Mouse (Mus musculus) kidney, postnatal 14 days (tissue): ENCODE data around the gene Haus4.

Experiments
- DNase-seq: peaks from one replicate; pipeline ENCODE4 v3.0.0; 2022; ENCODE audit warnings: mixed read lengths

The Haus4 gene

GRCm38 (mm10) chr14:54553975-54554769 lies at the start of gene Haus4:
Gene Haus4, minus strand, starts transcription at chr14:54554616.
- DNase-seq: peak; percentile 92

- DNase-seq: no peak
Measured at GRCm38 (mm10) chr14:54603686-54604085, 49.3 kb upstream of the Haus4 start.

GRCm38 (mm10) chr14:54603038-54603654 lies 48.7 kb upstream of the Haus4 start:
- peak; percentile 97 for DNase-seq

- peak; percentile 14 for DNase-seq
Measured at GRCm38 (mm10) chr14:54602613-54603012, 48.2 kb upstream of the Haus4 start.

- DNase-seq: no peak
Measured at GRCm38 (mm10) chr14:54601601-54602000, 47.2 kb upstream of the Haus4 start.

GRCm38 (mm10) chr14:54597084-54597483 lies 42.7 kb upstream of the Haus4 start:
- DNase-seq: no peak

- no peak for DNase-seq
Measured at GRCm38 (mm10) chr14:54594631-54595414, 40.4 kb upstream of the Haus4 start.

GRCm38 (mm10) chr14:54594055-54594454 lies 39.6 kb upstream of the Haus4 start:
- DNase-seq: no peak

GRCm38 (mm10) chr14:54592319-54592934 lies 38.0 kb upstream of the Haus4 start:
- DNase-seq: peak; percentile 58

GRCm38 (mm10) chr14:54591056-54591455 lies 36.6 kb upstream of the Haus4 start:
- DNase-seq: no peak

- peak; percentile 75 for DNase-seq
Measured at GRCm38 (mm10) chr14:54583681-54584338, 29.4 kb upstream of the Haus4 start.

- DNase-seq: no peak
Measured at GRCm38 (mm10) chr14:54582536-54582935, 28.1 kb upstream of the Haus4 start.

GRCm38 (mm10) chr14:54579638-54580037 lies 25.2 kb upstream of the Haus4 start:
- DNase-seq: no peak

- DNase-seq: peak; percentile 65
Measured at GRCm38 (mm10) chr14:54578063-54578462, 23.6 kb upstream of the Haus4 start.

GRCm38 (mm10) chr14:54577089-54577982 lies 22.9 kb upstream of the Haus4 start, which contains the start of gene Ajuba:
Gene Ajuba, minus strand, starts transcription at chr14:54577558.
- DNase-seq: peak; percentile 95

- peak; percentile 62 for DNase-seq
Measured at GRCm38 (mm10) chr14:54576241-54577088, 22.0 kb upstream of the Haus4 start.

- DNase-seq: peak; percentile 94
Measured at GRCm38 (mm10) chr14:54575631-54576030, 21.2 kb upstream of the Haus4 start.

- DNase-seq: no peak
Measured at GRCm38 (mm10) chr14:54575031-54575430, 20.6 kb upstream of the Haus4 start.

GRCm38 (mm10) chr14:54574253-54574652 lies 19.8 kb upstream of the Haus4 start:
- peak; percentile 24 for DNase-seq
